Mouse (Mus musculus): Measurements from ENCODE around the gene Celf1.
"Not testable (repeated sequence)": the region's sequence is repeated elsewhere in the genome, so short reads cannot be mapped to it uniquely, and the experiment has no call there.

Celf1 gene

GRCm38 (mm10) chr2:90940233-90941229 lies at the start of gene Celf1:
TSS of gene Celf1 (plus strand) at chr2:90940382.
- DNase-seq (ENCODE audit: low spot score in 2 of 2): peak; percentile 68 to 78

- no peak for DNase-seq (ENCODE audit: low spot score in 2 of 2)
These were observed 46.4 kb upstream of the Celf1 start for GRCm38 (mm10) chr2:90893673-90894298.

DNA sequence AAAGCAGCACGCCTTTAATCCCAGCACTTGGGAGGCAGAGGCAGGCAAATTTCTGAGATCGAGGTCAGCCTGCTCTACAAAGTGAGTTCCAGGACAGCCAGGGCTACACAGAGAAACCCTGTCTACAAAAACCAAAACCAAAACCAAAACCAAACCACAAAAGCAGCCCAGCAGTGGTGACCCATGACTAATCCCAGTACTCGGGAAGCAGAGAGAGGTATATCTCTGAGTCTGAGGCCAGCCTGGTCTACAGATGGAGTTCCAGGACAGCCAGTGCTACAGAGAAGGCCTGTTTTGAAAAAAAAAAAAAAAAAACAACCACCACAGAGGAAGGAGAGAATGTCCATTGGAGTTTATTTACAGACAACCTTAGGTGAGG lies 45.9 kb upstream of the Celf1 start:
- not testable (repeated sequence) for DNase-seq (ENCODE audit: low spot score in 2 of 2)

DNA sequence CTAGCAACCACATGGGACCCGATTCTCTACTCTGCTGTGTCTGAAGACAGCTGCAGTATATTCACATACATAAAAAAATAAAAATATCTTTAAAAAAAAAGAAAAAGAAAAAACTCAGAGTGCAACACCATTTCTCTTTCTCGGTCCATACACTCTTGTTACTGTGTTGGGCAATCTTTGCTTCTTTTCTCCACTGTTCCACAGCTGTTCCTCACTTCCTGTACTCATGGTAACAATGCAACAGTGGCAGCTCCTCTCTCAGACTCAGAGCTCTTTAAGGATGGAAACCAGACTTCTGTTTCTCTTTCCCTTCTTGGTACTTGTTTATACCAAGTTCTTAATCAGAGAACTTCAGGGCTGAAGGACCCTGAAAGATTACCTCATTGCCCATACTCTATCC lies 36.8 kb upstream of the Celf1 start:
- no peak for DNase-seq (ENCODE audit: low spot score in 2 of 2)

- peak; percentile 78 to 82 for DNase-seq (ENCODE audit: low spot score in 2 of 2)
These were observed 35.9 kb upstream of the Celf1 start, which contains the start of the genes Kbtbd4 and Ndufs3 for GRCm38 (mm10) chr2:90904076-90904855. TSS of gene Kbtbd4 (plus strand) at chr2:90904740. TSS of gene Ndufs3 (minus strand) at chr2:90904827.

- DNase-seq (ENCODE audit: low spot score in 2 of 2): no peak
These were observed 35.3 kb upstream of the Celf1 start for GRCm38 (mm10) chr2:90904856-90905224.

DNA sequence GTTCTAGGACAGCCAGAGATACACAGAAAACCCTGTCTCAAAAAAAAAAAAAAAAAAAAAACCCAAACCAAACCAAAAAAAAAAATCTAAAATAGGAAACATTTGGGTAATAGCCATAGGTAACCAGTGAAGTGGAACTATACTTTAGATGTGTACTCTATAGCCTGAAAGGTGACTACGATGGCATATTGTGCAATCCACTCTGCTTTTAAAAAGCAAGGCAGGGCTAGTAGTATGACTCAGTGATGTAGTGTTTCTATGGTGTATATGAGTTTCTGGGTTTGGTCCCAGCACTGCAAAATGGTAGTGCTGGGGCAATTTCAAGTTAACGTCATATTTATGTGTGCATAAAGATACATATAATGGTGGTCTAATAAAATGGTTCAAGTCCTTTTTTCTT lies 33.5 kb upstream of the Celf1 start:
- DNase-seq (ENCODE audit: low spot score in 2 of 2): no peak

DNA sequence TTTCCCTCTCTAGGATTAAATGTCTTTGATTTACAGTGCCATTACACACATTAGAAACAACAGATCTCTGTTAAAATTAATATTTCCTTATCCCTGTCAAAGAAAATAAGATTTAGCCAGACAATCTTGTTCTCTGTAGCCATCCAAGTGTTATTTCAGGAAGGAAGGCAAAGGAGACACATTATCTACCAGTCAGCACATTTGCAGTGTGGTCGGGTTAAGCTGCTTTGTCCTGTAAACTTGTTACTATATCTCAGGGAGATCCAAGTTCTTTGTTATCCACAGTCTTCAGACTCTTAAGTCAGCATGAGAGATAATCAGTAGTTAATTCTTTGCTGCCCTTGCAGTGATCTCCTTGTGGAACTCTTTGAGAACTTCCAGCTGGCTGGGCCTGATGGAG lies 29.3 kb upstream of the Celf1 start:
- DNase-seq (ENCODE audit: low spot score in 2 of 2): no peak

GRCm38 (mm10) chr2:90911668-90912067 lies 28.5 kb upstream of the Celf1 start:
- no peak for DNase-seq (ENCODE audit: low spot score in 2 of 2)

GRCm38 (mm10) chr2:90913671-90914070 lies 26.5 kb upstream of the Celf1 start:
- DNase-seq (ENCODE audit: low spot score in 2 of 2): no peak

DNA sequence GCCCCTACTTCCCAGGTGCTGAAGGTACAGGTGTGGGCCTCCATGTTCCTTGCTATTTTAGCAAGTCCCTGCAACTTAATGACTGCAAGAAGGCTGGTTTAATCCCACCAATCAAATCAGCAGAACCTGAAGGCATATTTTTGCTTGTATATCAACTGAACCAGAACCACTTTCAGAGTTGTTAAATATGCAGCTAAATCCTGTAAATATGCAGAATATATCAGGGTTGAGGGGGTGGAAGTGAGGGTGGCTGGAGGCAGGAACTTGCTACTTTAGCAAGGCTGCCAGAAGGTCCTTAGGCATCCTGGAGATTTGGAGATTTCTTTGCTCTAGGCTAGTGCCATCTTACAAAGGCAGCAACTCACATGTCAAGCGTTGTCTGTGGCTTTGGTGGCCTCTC lies 24.7 kb upstream of the Celf1 start:
- DNase-seq (ENCODE audit: low spot score in 2 of 2): no peak

- no peak for DNase-seq (ENCODE audit: low spot score in 2 of 2)
These were observed 23.5 kb upstream of the Celf1 start for GRCm38 (mm10) chr2:90916560-90917232.

DNA sequence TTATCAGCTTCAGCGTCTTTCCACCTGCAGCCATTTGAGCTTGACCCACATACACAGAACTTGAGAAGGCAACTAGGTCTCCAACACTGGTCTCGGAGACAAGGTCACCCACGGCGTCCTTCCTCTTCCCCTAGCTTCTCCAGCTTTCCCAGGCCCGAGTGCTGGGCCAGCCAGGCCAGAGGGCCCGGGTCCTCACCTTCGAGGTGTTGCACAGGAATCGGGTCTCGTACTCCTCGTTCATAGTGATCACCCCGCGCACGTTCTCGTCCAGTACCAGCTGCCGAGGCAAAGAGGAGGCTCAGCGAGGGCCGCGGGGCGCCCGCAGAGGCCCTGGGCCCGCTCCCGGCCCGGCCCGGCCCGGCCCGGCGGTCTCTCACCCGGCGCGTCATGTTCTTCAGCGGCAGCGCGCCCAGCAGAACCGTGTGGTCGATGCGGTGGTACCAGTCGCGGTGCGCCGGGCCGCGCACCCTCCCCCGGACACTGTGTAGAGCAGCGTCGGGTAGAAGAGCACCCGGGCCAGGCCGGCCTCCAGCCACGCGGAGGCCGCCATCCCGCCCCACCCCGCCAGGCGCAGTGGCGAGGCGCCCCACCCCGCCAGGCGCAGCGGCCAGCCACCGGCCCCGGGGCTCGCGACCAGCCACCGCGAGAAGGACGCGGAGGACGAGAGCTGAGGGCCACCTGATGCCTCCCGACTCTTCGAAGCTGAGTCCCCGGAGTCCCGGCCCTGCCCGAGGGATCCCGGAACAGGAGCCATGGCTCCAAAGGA lies 22.8 kb upstream of the Celf1 start:
- DNase-seq (ENCODE audit: low spot score in 2 of 2): peak; percentile 27 to 31

DNA sequence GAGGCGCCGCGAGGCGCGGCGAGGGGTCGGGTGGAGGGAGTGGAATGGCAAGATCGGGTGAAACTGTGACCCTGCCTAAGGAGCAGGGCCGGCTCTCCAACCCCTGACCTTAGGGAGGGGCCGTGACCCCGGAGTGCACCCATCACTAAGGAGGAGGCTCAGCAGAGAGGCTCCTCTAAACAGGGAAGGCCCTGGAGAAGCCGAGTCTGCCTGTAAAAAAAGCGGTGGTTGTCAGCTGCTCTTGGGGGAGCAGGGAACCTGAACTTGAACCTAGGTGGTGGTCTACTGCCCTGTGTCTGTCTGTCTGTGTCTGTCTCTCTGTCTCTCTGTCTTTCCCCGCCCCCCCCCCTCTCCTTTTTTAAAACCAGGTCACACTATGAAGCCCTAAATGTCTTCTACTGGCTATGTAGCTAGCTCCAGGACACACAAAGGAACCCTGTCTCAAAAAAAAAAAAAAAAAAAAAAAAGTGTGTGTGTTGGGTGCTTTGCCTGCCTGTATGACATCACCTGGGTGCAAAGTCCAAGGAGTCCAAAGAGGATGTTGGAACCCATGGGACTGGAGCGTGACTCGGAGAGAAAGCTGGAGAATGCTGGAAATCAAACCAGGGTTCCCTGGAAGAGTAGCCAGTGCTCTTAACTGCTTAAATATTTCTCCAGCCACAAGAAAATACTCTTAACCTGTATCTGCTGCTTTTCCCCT lies 22.0 kb upstream of the Celf1 start:
- no peak for DNase-seq (ENCODE audit: low spot score in 2 of 2)

DNA sequence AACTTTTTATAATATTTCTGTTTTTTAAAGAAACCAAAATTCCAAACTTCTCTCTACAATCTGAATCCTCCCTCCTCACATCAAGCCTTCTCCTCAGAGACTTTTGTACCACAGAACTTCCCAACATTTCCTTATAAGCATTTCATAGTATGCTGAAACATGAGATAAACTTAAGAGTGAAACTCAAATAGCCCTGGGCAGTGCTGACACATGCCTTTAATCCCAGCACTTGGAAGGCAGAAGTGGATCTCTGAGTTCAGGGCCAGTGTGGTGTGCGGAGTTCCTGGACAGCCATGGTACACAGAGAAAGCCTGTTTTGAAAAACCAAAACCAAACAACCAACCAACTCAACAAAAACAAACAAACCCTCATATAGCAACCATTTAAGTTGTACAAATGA lies 19.0 kb upstream of the Celf1 start:
- no peak for DNase-seq (ENCODE audit: low spot score in 2 of 2)

- DNase-seq (ENCODE audit: low spot score in 2 of 2): no peak
These were observed 17.5 kb upstream of the Celf1 start for GRCm38 (mm10) chr2:90922636-90923035.

DNA sequence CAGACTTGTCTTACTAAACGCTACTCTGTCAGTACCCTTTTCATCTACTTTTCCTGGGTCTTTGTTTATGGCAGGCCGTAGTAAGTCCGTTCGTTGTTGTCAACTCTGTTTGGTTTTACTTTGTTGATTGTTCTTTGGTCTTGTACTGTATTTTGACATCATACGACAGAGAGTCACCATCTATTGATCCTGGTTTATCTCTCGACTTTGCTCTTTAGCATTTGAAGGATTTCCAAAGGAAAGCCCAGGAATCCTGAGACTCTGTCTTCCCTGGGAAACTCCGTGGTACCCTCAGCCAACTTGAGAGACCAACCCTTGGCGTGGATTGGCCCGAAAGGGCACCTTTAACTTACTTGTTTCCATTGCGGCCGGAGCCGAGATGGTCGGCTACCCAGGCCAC lies 11.6 kb upstream of the Celf1 start:
- DNase-seq (ENCODE audit: low spot score in 2 of 2): no peak

DNA sequence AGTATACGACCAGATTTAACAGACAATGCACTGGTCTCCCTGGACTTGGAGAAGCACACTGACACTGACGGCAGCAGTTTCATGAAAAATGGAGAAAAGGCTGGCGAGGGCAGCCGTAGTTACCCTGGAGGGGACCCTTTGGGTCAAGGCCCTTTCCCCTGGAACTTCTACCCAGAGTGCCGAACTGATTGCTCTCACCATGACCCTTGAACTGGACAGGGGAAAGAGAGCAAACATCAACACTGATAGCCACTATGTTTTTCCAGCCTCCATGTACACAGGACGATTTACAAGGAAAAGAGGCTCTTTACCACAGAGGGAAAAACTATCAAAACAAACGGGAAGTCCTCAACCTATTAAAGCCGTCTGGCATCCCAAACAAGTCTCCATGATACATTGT lies 8.4 kb upstream of the Celf1 start:
- DNase-seq (ENCODE audit: low spot score in 2 of 2): no peak

DNA sequence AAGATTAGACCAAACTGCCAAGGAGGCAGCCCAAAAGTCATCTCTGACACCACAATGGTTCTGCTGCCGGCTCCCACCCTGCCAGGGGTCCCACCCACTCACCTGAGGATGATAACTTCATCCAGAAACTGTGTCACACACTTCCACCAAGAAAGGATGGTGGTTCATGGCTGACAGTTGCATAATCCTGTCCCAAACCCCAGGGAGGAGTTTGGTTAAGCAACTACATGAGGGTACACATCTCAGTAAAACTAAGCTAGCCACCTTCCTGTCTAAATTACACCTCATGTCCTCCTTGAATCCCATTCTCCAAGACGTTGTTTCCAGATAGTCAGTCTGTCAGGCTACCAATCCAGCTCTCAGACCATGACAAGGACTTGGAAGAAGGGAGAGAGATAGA lies 7.9 kb upstream of the Celf1 start:
- no peak for DNase-seq (ENCODE audit: low spot score in 2 of 2)

GRCm38 (mm10) chr2:90938362-90938761 lies 1.8 kb upstream of the Celf1 start:
- DNase-seq (ENCODE audit: low spot score in 2 of 2): no peak

Measured in right cerebral cortex, postnatal 36 days (tissue).